Mouse (Mus musculus) megakaryocyte, embryonic 14.5 days (primary cell): ENCODE data around the gene Mrpl51.

Source experiments
- FLI1 ChIP-seq: IDR thresholded peaks from 2 replicates; pipeline ENCODE4 v1.6.1; 2012; ENCODE audit warnings: low read length, inconsistent platforms, mixed read lengths
- GATA1 ChIP-seq: IDR thresholded peaks from 3 replicates; pipeline ENCODE4 v1.6.1; 2012; ENCODE audit warnings: mixed read lengths, low read length, inconsistent platforms, borderline replicate concordance

DNA sequence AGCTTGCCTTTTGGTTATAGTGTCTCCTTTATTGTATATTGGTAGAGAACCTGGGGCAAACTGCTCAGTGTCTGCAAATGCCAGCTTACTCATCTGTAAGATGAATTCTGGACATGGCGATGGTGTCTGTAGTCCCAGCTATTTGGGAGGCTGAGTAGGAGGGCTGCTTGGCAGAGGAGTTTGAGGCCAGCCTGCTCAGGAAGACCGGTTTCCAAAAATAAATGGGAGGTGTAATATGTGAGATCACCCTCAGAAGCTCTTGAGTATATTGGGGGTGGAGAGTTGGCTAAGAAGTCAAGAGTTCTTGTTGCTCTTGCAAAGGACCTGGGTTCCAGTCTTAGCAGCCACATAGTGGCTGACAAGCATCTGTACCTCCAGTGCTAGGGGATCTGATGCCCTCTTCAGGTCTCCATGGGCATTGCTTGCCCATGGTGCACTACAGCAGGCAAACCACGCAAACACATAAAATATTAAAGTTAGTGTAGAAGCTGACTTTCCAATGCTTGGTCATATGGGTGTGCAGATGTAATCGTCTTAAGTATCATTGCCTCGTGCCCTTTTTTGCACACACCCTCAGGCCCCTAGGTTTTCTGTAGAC lies 34.0 kb downstream of the Mrpl51 start:
- TF ChIP-seq FLI1 (no peak), GATA1 (no peak)
